Mouse (Mus musculus) small intestine, adult 2 months (tissue): ENCODE data around the gene Stom. TPM values are rescaled to one million over a fixed set of nuclear protein-coding genes. Genes with fewer than 3 reads are reported as not detected.

Experiments used
- H3K27ac ChIP-seq: fragments of 200-500 bp; 2 replicates; pipeline ENCODE4 v1.5.1; 2012; ENCODE audit warnings: low read depth, low read length, control low read depth, inconsistent platforms; ENCODE audit not compliant: insufficient read depth
- H3K27me3 ChIP-seq: fragments of 200-500 bp; 2 replicates; pipeline ENCODE4 v1.6.1; 2012; ENCODE audit warnings: mild to moderate bottlenecking, moderate library complexity, low read length, inconsistent platforms; ENCODE audit not compliant: control insufficient read depth, insufficient read depth
- H3K36me3 ChIP-seq: fragments of 200-500 bp; 2 replicates; pipeline ENCODE4 v1.6.1; 2012; ENCODE audit warnings: mild to moderate bottlenecking, low read length, control low read depth, inconsistent platforms; ENCODE audit not compliant: control insufficient read depth, insufficient read depth
- H3K4me1 ChIP-seq: fragments of 200-500 bp; 2 replicates; pipeline ENCODE4 v1.6.1; 2012; ENCODE audit warnings: low read length, inconsistent platforms, mixed read lengths; ENCODE audit not compliant: control insufficient read depth, insufficient read depth, insufficient read length
- H3K4me3 ChIP-seq: fragments of 200-500 bp; 2 replicates; pipeline ENCODE4 v1.5.1; 2012; ENCODE audit warnings: low read depth, mild to moderate bottlenecking, control low read depth, inconsistent platforms, low read length, moderate library complexity
- CTCF ChIP-seq: fragments of 200-500 bp; IDR thresholded peaks from 2 replicates; pipeline ENCODE4 v1.5.1; 2012; ENCODE audit warnings: low read depth, mild to moderate bottlenecking, control low read depth, inconsistent platforms, low read length, moderate library complexity, mixed read lengths; ENCODE audit not compliant: insufficient replicate concordance, insufficient read length; ENCODE audit errors: extremely low read depth
- POLR2A ChIP-seq: fragments of 200-500 bp; IDR thresholded peaks from 2 replicates; pipeline ENCODE4 v1.6.1; 2012; ENCODE audit warnings: low read depth, mild to moderate bottlenecking, control low read depth, inconsistent platforms, low read length, moderate library complexity
- WGBS: fragments of 180-500 bp; shearing (Covaris S2); methylation state at CpG from one replicate; pipeline ENCODE4 v1.1.7; 2018; 5-methylcytosine and 5-hydroxymethylcytosine counted together
- polyA plus RNA-seq: library from polyadenylated mRNA; depleted of rRNA; stranded (reverse); fragments of >200 nt; gene quantifications from 2 replicates; pipeline ENCODE4 v1.2.3, GENCODE M21; 2012

Gene Stom
- polyA plus RNA-seq, 1 experiment = 55.4 TPM

- peaks cover 8% of the 10 kb centered on the region for H3K4me1 ChIP-seq
- no peak overlapping the region for H3K27ac ChIP-seq
- 81% methylated on average over 7 of the region's 7 CpGs for WGBS
- no peak overlapping the region for H3K4me3 ChIP-seq
- H3K27me3 ChIP-seq = peaks cover 7% of the 10 kb centered on the region; the same call in 1 of the 2 replicates
- no peaks in the 10 kb centered on the region for H3K36me3 ChIP-seq
- TF ChIP-seq CTCF (no peak), POLR2A (no peak)
Observed at GRCm38 (mm10) chr2:35278371-35279210, 58.2 kb downstream of the Stom start.

DNA sequence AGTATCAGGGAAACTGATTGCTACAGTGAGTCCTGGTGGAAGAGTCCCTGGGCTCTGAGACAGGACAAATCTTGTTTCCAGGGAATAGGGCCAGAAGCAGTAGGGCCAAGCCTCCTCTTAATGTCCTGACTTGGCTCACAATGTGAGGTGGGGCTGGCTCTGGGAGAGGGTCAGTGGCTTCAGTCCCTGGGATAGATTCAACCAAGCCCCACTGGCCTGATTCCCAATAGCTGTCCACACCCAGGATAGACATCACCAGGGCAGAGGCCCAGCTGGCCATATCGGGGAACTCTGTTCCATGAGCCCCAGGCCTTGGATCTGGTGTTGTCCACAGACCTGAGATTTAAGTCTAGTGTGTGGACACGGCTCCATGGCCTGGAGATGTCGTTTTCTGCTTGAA lies 59.1 kb downstream of the Stom start:
- TF ChIP-seq POLR2A = no peak
- no peak for TF ChIP-seq CTCF
- Histone ChIP-seq H3K36me3 (no peaks in the 10 kb centered on the region), H3K27me3 (peaks cover 5% of the 10 kb centered on the region; the same call in 1 of the 2 replicates), H3K4me1 (peaks cover 14% of the 10 kb centered on the region), H3K4me3 (no peak overlapping the region), H3K27ac (no peak overlapping the region)
- 68% methylated on average over 3 of the region's 3 CpGs for WGBS

GRCm38 (mm10) chr2:35273536-35273935 lies 63.2 kb downstream of the Stom start:
- TF ChIP-seq POLR2A = no peak
- no peak for TF ChIP-seq CTCF
- H3K27ac ChIP-seq = peak overlapping the region; percentile 75
- peaks cover 35% of the 10 kb centered on the region; the same call in 1 of the 2 replicates for H3K4me1 ChIP-seq
- H3K36me3 ChIP-seq = no peaks in the 10 kb centered on the region
- WGBS = 21% methylated on average over 2 of the region's 2 CpGs
- no peak overlapping the region for H3K4me3 ChIP-seq
- H3K27me3 ChIP-seq = no peaks in the 10 kb centered on the region

DNA sequence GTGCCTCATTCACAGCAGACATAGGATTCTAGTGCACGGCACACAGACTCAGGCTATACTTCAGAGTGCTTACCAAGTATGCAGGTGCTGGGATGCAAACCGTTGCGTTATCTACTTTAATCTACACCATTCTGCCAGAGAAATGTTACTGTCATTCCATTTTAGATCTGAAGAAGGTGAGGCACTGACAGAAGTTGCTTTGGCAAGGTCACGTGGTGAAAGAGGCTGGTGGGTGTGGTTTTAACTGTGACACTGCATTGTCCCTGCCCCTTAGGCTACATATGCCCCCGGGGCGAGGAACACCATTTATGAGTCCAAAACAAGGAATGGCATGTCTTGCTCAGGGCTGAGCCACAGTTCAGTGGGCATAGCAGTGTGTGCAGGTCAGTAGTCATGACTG lies 63.9 kb downstream of the Stom start:
- TF ChIP-seq CTCF (no peak), POLR2A (no peak)
- Histone ChIP-seq H3K4me3 (no peak overlapping the region), H3K36me3 (no peaks in the 10 kb centered on the region), H3K27ac (peak overlapping the region; percentile 75), H3K27me3 (no peaks in the 10 kb centered on the region), H3K4me1 (peaks cover 39% of the 10 kb centered on the region; the same call in 1 of the 2 replicates)
- 68% methylated on average over 6 of the region's 6 CpGs for WGBS

- H3K27ac ChIP-seq = peak overlapping the region; percentile 51
- H3K27me3 ChIP-seq = no peaks in the 10 kb centered on the region
- no peaks in the 10 kb centered on the region for H3K36me3 ChIP-seq
- WGBS = 34% methylated on average over 2 of the region's 2 CpGs
- peaks cover 41% of the 10 kb centered on the region for H3K4me1 ChIP-seq
- TF ChIP-seq POLR2A (no peak), CTCF (no peak)
- H3K4me3 ChIP-seq = no peak overlapping the region
Observed at GRCm38 (mm10) chr2:35271817-35272216, 65.0 kb downstream of the Stom start.

- 20% methylated on average over 10 of the region's 10 CpGs for WGBS
- H3K4me1 ChIP-seq = peaks cover 53% of the 10 kb centered on the region
- H3K27me3 ChIP-seq = no peaks in the 10 kb centered on the region
- TF ChIP-seq POLR2A = no peak
- peak; percentile 76; the same call in 1 of the 2 replicates for TF ChIP-seq CTCF
- H3K27ac ChIP-seq = 0 out of 2 replicates have a peak overlapping the region, but pooled peaks have one; percentile 82
- no peak overlapping the region for H3K4me3 ChIP-seq
- no peaks in the 10 kb centered on the region for H3K36me3 ChIP-seq
Observed at GRCm38 (mm10) chr2:35270531-35270984, 66.2 kb downstream of the Stom start.

- TF ChIP-seq POLR2A = no peak
- TF ChIP-seq CTCF = no peak
- WGBS = 79% methylated on average over 4 of the region's 4 CpGs
- H3K4me1 ChIP-seq = peaks cover 55% of the 10 kb centered on the region
- no peaks in the 10 kb centered on the region for H3K27me3 ChIP-seq
- no peak overlapping the region for H3K4me3 ChIP-seq
- H3K27ac ChIP-seq = peak overlapping the region; percentile 82
- H3K36me3 ChIP-seq = no peaks in the 10 kb centered on the region
Observed at GRCm38 (mm10) chr2:35269716-35270260, 67.0 kb downstream of the Stom start.
